Mouse (Mus musculus) heart, embryonic 14.5 days (tissue): ENCODE measurements around the gene Vamp3. TPM values are rescaled to one million over a fixed set of nuclear protein-coding genes. Genes with fewer than 3 reads are reported as not detected.
"Not testable (repeated sequence)": the region's sequence is repeated elsewhere in the genome, so short reads cannot be mapped to it uniquely, and the experiment has no call there.

Experiments
- ATAC-seq: fragments of 200-750 bp; cut with Nextera tagmentation; 2 replicates; pipeline ENCODE4 v1.8.0; 2017; ENCODE audit warnings: low read depth, moderate TSS enrichment; ENCODE audit not compliant: insufficient number of reproducible peaks, insufficient read depth, low FRiP score
- H3K27ac ChIP-seq, 2 experiments: fragments of 200-500 bp in 1 of 2; fragments of 300-500 bp in 1 of 2; sonication (generic) in 1 of 2; replicated peaks in 1 of 2; 2 replicates each; pipeline ENCODE4 v1.5.1; 2012 to 2014; ENCODE audit warnings: low read depth in 2 of 2, low read length in 2 of 2, control low read depth in 1 of 2, mild to moderate bottlenecking in 1 of 2, mixed read lengths in 1 of 2; ENCODE audit not compliant: control insufficient read depth in 1 of 2, insufficient read depth in 1 of 2
- H3K27me3 ChIP-seq: fragments of 300-500 bp; sonication (generic); 2 replicates; pipeline ENCODE4 v1.6.1; 2014; ENCODE audit warnings: mild to moderate bottlenecking, low read length, control low read depth; ENCODE audit not compliant: control insufficient read depth, insufficient read depth
- H3K36me3 ChIP-seq: fragments of 300-500 bp; sonication (generic); 2 replicates; pipeline ENCODE4 v1.6.1; 2014; ENCODE audit warnings: mild to moderate bottlenecking, control low read depth, low read length, mixed read lengths; ENCODE audit not compliant: control insufficient read depth, insufficient read depth
- H3K4me1 ChIP-seq, 2 experiments: fragments of 200-500 bp in 1 of 2; fragments of 300-500 bp in 1 of 2; sonication (generic) in 1 of 2; 2 replicates each; pipeline ENCODE4 v1.6.1; 2012 to 2014; ENCODE audit warnings: low read length in 2 of 2, control low read depth in 1 of 2, mixed read lengths in 1 of 2; ENCODE audit not compliant: control insufficient read depth in 2 of 2, insufficient read depth in 2 of 2
- H3K4me2 ChIP-seq: fragments of 300-500 bp; sonication (generic); 2 replicates; pipeline ENCODE4 v1.6.1; 2014; ENCODE audit warnings: mild to moderate bottlenecking, low read length
- H3K4me3 ChIP-seq, 2 experiments: fragments of 200-500 bp in 1 of 2; fragments of 300-500 bp in 1 of 2; sonication (generic) in 1 of 2; 2 replicates each; pipeline ENCODE4 v1.5.1; 2012 to 2014; ENCODE audit warnings: low read length in 2 of 2, mild to moderate bottlenecking in 2 of 2, control low read depth in 1 of 2, low read depth in 1 of 2, moderate library complexity in 1 of 2; ENCODE audit not compliant: control insufficient read depth in 1 of 2, insufficient read depth in 1 of 2
- H3K9ac ChIP-seq: fragments of 300-500 bp; sonication (generic); 2 replicates; pipeline ENCODE4 v1.6.1; 2014; ENCODE audit warnings: mild to moderate bottlenecking, low read length
- H3K9me3 ChIP-seq: fragments of 300-500 bp; sonication (generic); 2 replicates; pipeline ENCODE4 v1.6.1; 2016; ENCODE audit warnings: low read length, control low read depth; ENCODE audit not compliant: control insufficient read depth
- WGBS: fragments of 180-500 bp; shearing (Covaris S2); extraction: QIAGEN DNeasy Blood & Tissue Kit; methylation state at CpG from one replicate; pipeline ENCODE4 v1.1.7; 2014; 5-methylcytosine and 5-hydroxymethylcytosine counted together
- polyA plus RNA-seq: library from polyadenylated mRNA; unstranded; fragments of >200 nt; fragmentation: Nextera tagmentation; extraction: Ambion mirVana; gene quantifications from 2 replicates; pipeline ENCODE4 v1.2.1, GENCODE M21; 2014

Gene Vamp3
- polyA plus RNA-seq, 1 experiment from 2014 or later: 97.4 TPM

DNA sequence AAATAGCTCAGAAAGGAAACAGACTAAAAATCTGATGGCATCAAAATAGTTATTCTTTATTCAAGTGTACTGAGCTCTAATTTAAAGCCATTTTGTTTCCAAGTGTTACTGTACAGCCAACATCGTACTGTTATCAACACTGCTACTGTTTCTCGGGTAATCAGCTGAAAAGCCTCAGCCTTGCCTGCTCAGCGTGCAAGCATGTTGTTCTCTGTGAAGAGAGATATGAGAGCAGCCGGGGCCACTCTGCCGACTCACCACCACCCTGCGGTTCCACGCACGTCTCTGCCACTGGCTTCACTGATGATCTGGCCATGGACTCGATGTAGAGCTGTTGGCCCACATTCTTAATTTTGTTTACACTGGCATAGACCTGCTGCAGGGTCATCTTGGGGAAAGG lies 33.6 kb downstream of the Vamp3 start:
- no peak overlapping the region for H3K9ac ChIP-seq
- no peak overlapping the region for H3K27ac ChIP-seq
- H3K27me3 ChIP-seq: no peaks in the 10 kb centered on the region
- peaks cover 0 to 3% of the 10 kb centered on the region in 2 experiments; a peak in 1 of 4 replicates for H3K4me1 ChIP-seq
- ATAC-seq: no peak
- peaks cover 37% of the 10 kb centered on the region for H3K36me3 ChIP-seq
- 31% methylated on average over 9 of the region's 9 CpGs for WGBS
- no peak overlapping the region for H3K4me2 ChIP-seq
- no peaks in the 10 kb centered on the region for H3K9me3 ChIP-seq
- no peak overlapping the region for H3K4me3 ChIP-seq

DNA sequence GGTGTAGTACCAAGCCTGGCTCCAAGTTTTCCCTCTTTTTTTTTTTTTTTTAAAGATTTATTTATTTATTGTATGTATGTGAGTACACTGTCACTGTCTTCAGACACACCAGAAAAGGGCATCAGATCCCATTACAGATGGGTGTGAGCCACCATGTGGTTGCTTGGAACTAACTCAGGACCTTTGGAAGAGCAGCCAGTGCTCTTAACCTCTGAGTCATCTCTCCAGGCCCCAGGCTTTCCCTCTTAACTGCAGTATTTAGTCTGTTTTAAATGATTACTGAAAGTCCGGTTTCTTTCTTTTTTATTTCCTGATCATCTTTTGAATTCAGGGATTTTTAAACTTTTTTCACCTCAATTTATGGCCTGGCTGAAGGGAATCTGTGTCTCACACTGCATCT lies 40.4 kb downstream of the Vamp3 start:
- H3K27me3 ChIP-seq, H3K4me2 ChIP-seq, H3K4me1 ChIP-seq, ATAC-seq, H3K9me3 ChIP-seq, H3K9ac ChIP-seq, H3K4me3 ChIP-seq, H3K27ac ChIP-seq: not testable (repeated sequence)
- peaks cover 47% of the 10 kb centered on the region for H3K36me3 ChIP-seq
- WGBS: 83% methylated on average over 1 of the region's 1 CpGs

DNA sequence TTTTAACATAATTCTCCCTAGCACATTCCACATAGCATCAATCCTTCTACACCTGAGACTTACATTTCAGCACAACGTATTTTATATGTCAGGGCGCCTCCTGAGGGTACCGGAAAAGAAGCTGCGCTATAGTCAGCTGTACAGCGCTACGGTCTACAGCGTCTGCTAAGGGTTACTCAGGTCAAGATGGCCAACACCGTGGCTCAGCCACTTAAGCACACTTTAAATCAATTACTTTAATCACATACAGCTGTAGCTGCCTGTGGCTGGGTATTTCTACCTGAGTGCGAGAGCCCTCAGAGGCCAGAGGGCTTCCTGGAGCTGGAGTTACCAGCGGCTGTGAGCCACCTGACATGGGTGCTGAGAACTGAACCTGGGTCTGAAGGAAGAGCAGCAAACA lies 41.8 kb downstream of the Vamp3 start:
- Histone ChIP-seq H3K4me2 (no peak overlapping the region), H3K9ac (no peak overlapping the region), H3K4me3 (no peak overlapping the region), H3K9me3 (no peaks in the 10 kb centered on the region), H3K36me3 (peaks cover 37% of the 10 kb centered on the region), H3K27ac (no peak overlapping the region), H3K4me1 (peaks cover 0 to 4% of the 10 kb centered on the region in 2 experiments; a peak in 1 of 4 replicates), H3K27me3 (no peaks in the 10 kb centered on the region)
- WGBS: 89% methylated on average over 10 of the region's 10 CpGs
- ATAC-seq: no peak

DNA sequence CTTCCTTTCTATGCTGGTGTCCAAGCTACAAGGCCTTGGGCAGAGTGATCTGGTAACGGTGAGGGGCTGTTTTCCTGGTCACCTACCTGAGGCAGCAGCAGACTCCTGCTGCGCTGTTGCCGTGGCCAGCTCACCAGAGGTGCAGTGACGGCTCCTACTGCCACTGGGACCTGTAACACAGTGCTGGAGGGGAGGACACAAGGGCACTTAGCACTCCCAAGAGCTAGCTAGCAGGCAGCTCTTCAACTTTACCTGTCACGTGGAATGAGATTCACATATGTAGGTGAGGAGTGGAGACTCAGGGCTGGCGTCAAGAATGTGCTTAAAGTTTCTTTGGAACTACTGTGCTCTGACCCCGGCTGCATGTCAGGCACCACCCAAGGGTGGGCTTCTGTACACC lies 47.4 kb downstream of the Vamp3 start:
- H3K4me3 ChIP-seq: no peak overlapping the region
- no peak overlapping the region for H3K27ac ChIP-seq
- no peak overlapping the region for H3K4me2 ChIP-seq
- H3K9ac ChIP-seq: no peak overlapping the region
- no peaks in the 10 kb centered on the region for H3K27me3 ChIP-seq
- H3K4me1 ChIP-seq: peaks cover 0 to 4% of the 10 kb centered on the region in 2 experiments; a peak in 1 of 4 replicates
- no peak for ATAC-seq
- H3K9me3 ChIP-seq: no peaks in the 10 kb centered on the region
- 81% methylated on average over 7 of the region's 7 CpGs for WGBS
- peaks cover 31% of the 10 kb centered on the region for H3K36me3 ChIP-seq

DNA sequence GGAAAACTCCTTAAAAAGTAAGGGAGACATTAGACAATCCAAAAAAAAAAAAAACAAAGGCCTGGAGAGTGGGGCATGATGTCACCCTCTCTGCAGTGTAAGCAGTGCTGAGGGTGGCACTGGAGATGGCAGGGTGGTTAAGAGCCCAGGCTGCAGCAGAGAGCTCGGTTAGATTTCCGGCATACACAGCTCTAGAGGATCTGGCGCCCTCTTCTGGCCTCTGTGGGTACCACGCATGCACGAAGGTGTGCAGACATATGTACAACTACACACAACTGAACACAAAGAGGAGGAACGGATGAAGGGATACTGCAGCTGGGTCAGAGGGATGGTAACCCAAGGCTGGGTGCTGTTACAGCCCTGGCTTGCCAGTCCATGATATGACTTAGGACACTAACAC lies 50.8 kb downstream of the Vamp3 start:
- no peak overlapping the region for H3K9ac ChIP-seq
- H3K4me2 ChIP-seq: no peak overlapping the region
- no peaks in the 10 kb centered on the region for H3K4me1 ChIP-seq
- 52% methylated on average over 6 of the region's 6 CpGs for WGBS
- peaks cover 28% of the 10 kb centered on the region for H3K36me3 ChIP-seq
- no peaks in the 10 kb centered on the region for H3K27me3 ChIP-seq
- no peak overlapping the region for H3K27ac ChIP-seq
- no peak for ATAC-seq
- H3K4me3 ChIP-seq: no peak overlapping the region
- H3K9me3 ChIP-seq: no peaks in the 10 kb centered on the region

DNA sequence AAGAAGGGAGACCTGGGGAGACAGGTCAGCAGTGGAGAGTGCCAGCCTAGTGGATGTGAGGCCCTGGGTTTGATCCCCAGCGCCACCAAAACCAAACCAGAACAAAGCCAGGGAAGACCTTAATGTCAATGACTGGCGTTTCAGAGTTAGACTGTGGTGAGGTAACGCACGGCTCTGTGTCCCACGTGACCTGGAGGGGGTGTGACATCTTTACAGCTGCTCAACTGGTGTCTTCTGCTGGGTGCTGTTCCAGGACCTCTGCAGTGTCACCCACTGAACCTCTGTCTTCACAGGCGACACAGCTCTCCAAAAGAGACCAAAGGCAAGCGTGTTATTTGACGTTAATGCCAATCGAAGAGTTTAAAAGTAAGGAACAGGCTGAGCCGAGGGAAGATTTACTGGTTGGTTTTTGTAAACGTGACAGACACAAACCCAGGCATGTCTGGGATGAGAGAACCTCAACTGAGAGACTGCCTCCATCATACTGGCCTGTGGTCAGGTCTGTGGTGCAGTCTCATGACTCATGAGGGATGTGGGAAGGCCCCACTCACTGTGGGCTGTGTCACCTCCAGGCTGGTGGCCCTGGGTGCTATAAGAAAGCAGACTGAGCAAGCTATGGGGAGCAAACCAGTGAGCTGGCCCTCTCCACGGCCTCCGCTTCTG lies 52.0 kb downstream of the Vamp3 start:
- no peaks in the 10 kb centered on the region for H3K9me3 ChIP-seq
- WGBS: 88% methylated on average over 13 of the region's 13 CpGs

DNA sequence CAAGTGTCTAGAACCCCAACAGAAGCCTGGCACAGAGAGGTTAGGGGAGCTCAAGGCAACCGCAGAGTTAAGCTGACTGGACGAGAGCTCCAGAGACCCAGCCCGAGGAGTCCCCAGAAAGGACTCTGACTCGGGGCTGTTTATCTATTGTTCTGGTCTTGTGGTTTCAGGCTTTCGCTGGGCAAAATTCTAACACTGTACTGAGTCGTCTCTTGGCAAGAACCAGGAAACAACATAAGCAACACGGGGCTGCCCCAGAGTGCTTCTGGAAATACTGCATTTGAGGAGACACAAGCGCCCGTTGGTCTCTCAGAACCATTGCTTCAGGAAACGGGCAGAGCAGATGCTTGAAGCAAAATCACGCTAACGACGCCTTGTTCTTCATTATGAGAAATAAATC lies 56.4 kb downstream of the Vamp3 start:
- Histone ChIP-seq H3K27ac (no peak overlapping the region), H3K4me1 (no peaks in the 10 kb centered on the region), H3K36me3 (peaks cover 15% of the 10 kb centered on the region), H3K9me3 (no peaks in the 10 kb centered on the region), H3K9ac (no peak overlapping the region), H3K4me3 (no peak overlapping the region), H3K27me3 (no peaks in the 10 kb centered on the region), H3K4me2 (no peak overlapping the region)
- no peak for ATAC-seq
- WGBS: 67% methylated on average over 13 of the region's 13 CpGs

More for the DNA sequence above, 52.0 kb downstream of the Vamp3 start:
- no peak for ATAC-seq
- no peaks in the 10 kb centered on the region for H3K27me3 ChIP-seq
- peaks cover 28% of the 10 kb centered on the region for H3K36me3 ChIP-seq
- no peak overlapping the region for H3K4me2 ChIP-seq
- no peak overlapping the region for H3K9ac ChIP-seq
- no peak overlapping the region for H3K4me3 ChIP-seq
- no peak overlapping the region for H3K27ac ChIP-seq
- no peaks in the 10 kb centered on the region for H3K4me1 ChIP-seq

DNA sequence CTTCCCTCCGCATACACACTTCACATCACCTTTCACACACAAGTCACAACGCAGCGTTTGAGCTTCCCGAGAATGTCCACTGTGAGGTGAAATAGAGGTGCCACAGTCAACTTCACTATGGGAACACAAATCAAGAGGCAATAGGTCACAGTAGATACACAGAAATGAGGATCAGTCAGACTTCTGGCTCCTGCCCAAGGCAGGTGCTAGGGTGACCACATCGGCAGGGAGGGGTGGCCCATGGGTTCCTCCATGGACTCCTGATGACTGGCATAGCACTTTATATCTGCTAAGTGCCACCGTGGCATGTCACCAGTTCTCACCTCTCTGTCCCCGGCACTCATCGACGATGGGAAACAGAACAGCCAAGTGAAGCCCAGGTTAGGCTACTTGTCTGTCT lies 59.1 kb downstream of the Vamp3 start:
- H3K4me2 ChIP-seq: no peak overlapping the region
- H3K27me3 ChIP-seq: no peaks in the 10 kb centered on the region; the same call in 1 of the 2 replicates
- no peak overlapping the region for H3K4me3 ChIP-seq
- H3K4me1 ChIP-seq: no peaks in the 10 kb centered on the region
- H3K9ac ChIP-seq: no peak overlapping the region
- 85% methylated on average over 9 of the region's 9 CpGs for WGBS
- H3K36me3 ChIP-seq: no peaks in the 10 kb centered on the region
- ATAC-seq: no peak
- no peaks in the 10 kb centered on the region; the same call in 1 of the 2 replicates for H3K9me3 ChIP-seq
- no peak overlapping the region for H3K27ac ChIP-seq
